Mouse (Mus musculus) stomach, postnatal 0 days (tissue): ENCODE measurements at regions not wholly inside any gene's neighbourhood (a gene's known extent, or its start where the extent isn't known, plus 50 kb on each side); places are given as distances from the start of the nearest gene placed in this dataset.

Experiments
- ATAC-seq: fragments of 200-750 bp; cut with Nextera tagmentation; 2 replicates; pipeline ENCODE4 v1.8.0; 2017; ENCODE audit not compliant: low FRiP score, low TSS enrichment
- DNase-seq: peaks from one replicate; pipeline ENCODE4 v3.0.0-alpha.2; 2016; ENCODE audit warnings: low spot score
- H3K27ac ChIP-seq: fragments of 300-500 bp; sonication (generic); replicated peaks from 2 replicates; pipeline ENCODE4 v1.5.1; 2014; ENCODE audit warnings: mild to moderate bottlenecking, control low read depth
- H3K27me3 ChIP-seq: fragments of 300-500 bp; sonication (generic); 2 replicates; pipeline ENCODE4 v1.6.1; 2014; ENCODE audit warnings: low read length; ENCODE audit not compliant: control insufficient read depth, insufficient read depth
- H3K36me3 ChIP-seq: fragments of 300-500 bp; sonication (generic); 2 replicates; pipeline ENCODE4 v1.6.1; 2014; ENCODE audit warnings: low read length, mixed read lengths; ENCODE audit not compliant: control insufficient read depth, insufficient read depth
- H3K4me1 ChIP-seq: fragments of 300-500 bp; sonication (generic); replicated peaks from 2 replicates; pipeline ENCODE4 v1.6.1; 2014; ENCODE audit warnings: antibody characterized with exemption; ENCODE audit not compliant: control insufficient read depth, insufficient read depth
- H3K4me2 ChIP-seq: fragments of 300-500 bp; sonication (generic); replicated peaks from 2 replicates; pipeline ENCODE4 v1.6.1; 2014; ENCODE audit warnings: low read depth, mild to moderate bottlenecking, control low read depth, moderate library complexity
- H3K4me3 ChIP-seq: fragments of 300-500 bp; sonication (generic); 2 replicates; pipeline ENCODE4 v1.5.1; 2014; ENCODE audit warnings: low read depth, low read length, control low read depth
- H3K9ac ChIP-seq: fragments of 300-500 bp; sonication (generic); 2 replicates; pipeline ENCODE4 v1.6.1; 2014; ENCODE audit warnings: mild to moderate bottlenecking, low read length, control low read depth, mixed read lengths
- H3K9me3 ChIP-seq: fragments of 300-500 bp; sonication (generic); 2 replicates; pipeline ENCODE4 v1.6.1; 2016; ENCODE audit warnings: low read length; ENCODE audit not compliant: control insufficient read depth
- CTCF ChIP-seq: IDR thresholded peaks from 2 replicates; pipeline ENCODE4 v1.5.1; 2016; ENCODE audit warnings: antibody characterized with exemption, low read depth, mild to moderate bottlenecking, moderate library complexity
- EP300 ChIP-seq: optimal IDR thresholded peaks from 2 replicates; pipeline ENCODE3; 2016; ENCODE audit warnings: antibody characterized with exemption
- WGBS: fragments of 180-500 bp; shearing (Covaris S2); extraction: QIAGEN DNeasy Blood & Tissue Kit; methylation state at CpG from one replicate; pipeline ENCODE4 v1.1.7; 2014; 5-methylcytosine and 5-hydroxymethylcytosine counted together

GRCm38 (mm10) chr14:84252583-84252982, 190.8 kb upstream of the Pcdh17 start:
- H3K27ac ChIP-seq: no peak overlapping the region
- 58% methylated on average over 2 of the region's 2 CpGs for WGBS
- no peak for ATAC-seq

GRCm38 (mm10) chr14:84257671-84258070, 185.7 kb upstream of the Pcdh17 start:
- Histone ChIP-seq H3K27ac (no peak overlapping the region), H3K4me3 (no peak overlapping the region), H3K4me2 (no peak overlapping the region), H3K4me1 (no peaks in the 10 kb centered on the region), H3K36me3 (no peaks in the 10 kb centered on the region), H3K9me3 (no peaks in the 10 kb centered on the region), H3K9ac (no peak overlapping the region), H3K27me3 (no peaks in the 10 kb centered on the region)
- DNase-seq (no peak), ATAC-seq (no peak)
- TF ChIP-seq CTCF (peak; percentile 57), EP300 (no peak)
- WGBS: 67% methylated on average over 1 of the region's 1 CpGs

More at GRCm38 (mm10) chr14:84252583-84252982, 190.8 kb upstream of the Pcdh17 start:
- no peaks in the 10 kb centered on the region for H3K9me3 ChIP-seq
- H3K27me3 ChIP-seq: no peaks in the 10 kb centered on the region
- H3K4me2 ChIP-seq: no peak overlapping the region
- H3K36me3 ChIP-seq: no peaks in the 10 kb centered on the region
- DNase-seq: no peak
- H3K4me1 ChIP-seq: no peaks in the 10 kb centered on the region
- no peak overlapping the region for H3K9ac ChIP-seq
- no peak overlapping the region for H3K4me3 ChIP-seq
- TF ChIP-seq CTCF (no peak), EP300 (no peak)

- ATAC-seq: no peak
- H3K27me3 ChIP-seq: no peaks in the 10 kb centered on the region
- TF ChIP-seq CTCF: no peak
- no peak for TF ChIP-seq EP300
- no peak for DNase-seq
- no peak overlapping the region for H3K27ac ChIP-seq
- no peaks in the 10 kb centered on the region for H3K4me1 ChIP-seq
- H3K9ac ChIP-seq: no peak overlapping the region
- H3K36me3 ChIP-seq: no peaks in the 10 kb centered on the region
- 30% methylated on average over 2 of the region's 2 CpGs for WGBS
- no peak overlapping the region for H3K4me3 ChIP-seq
- no peaks in the 10 kb centered on the region for H3K9me3 ChIP-seq
- H3K4me2 ChIP-seq: no peak overlapping the region
Measured at GRCm38 (mm10) chr14:84258633-84259032, 184.7 kb upstream of the Pcdh17 start.

GRCm38 (mm10) chr14:84263936-84264335, 179.4 kb upstream of the Pcdh17 start:
- Histone ChIP-seq H3K27ac (no peak overlapping the region), H3K27me3 (no peaks in the 10 kb centered on the region), H3K4me1 (no peaks in the 10 kb centered on the region), H3K4me2 (no peak overlapping the region), H3K9me3 (no peaks in the 10 kb centered on the region), H3K36me3 (no peaks in the 10 kb centered on the region), H3K9ac (no peak overlapping the region), H3K4me3 (no peak overlapping the region)
- no peak for ATAC-seq
- DNase-seq: no peak
- TF ChIP-seq CTCF: no peak
- no peak for TF ChIP-seq EP300
- WGBS: 93% methylated on average over 1 of the region's 1 CpGs

- H3K27ac ChIP-seq: no peak overlapping the region
- TF ChIP-seq CTCF (no peak), EP300 (no peak)
- 67% methylated on average over 7 of the region's 7 CpGs for WGBS
Measured at GRCm38 (mm10) chr14:84266217-84266616, 177.1 kb upstream of the Pcdh17 start.

GRCm38 (mm10) chr14:84283440-84284203, 159.7 kb upstream of the Pcdh17 start:
- no peaks in the 10 kb centered on the region for H3K27me3 ChIP-seq
- 60% methylated on average over 6 of the region's 6 CpGs for WGBS
- no peak overlapping the region for H3K4me3 ChIP-seq
- TF ChIP-seq EP300 (no peak), CTCF (no peak)
- H3K36me3 ChIP-seq: no peaks in the 10 kb centered on the region
- no peak overlapping the region for H3K4me2 ChIP-seq
- no peaks in the 10 kb centered on the region for H3K9me3 ChIP-seq
- no peak overlapping the region for H3K9ac ChIP-seq
- no peaks in the 10 kb centered on the region for H3K4me1 ChIP-seq
- ATAC-seq: no peak
- no peak overlapping the region for H3K27ac ChIP-seq
- DNase-seq: no peak

More at GRCm38 (mm10) chr14:84266217-84266616, 177.1 kb upstream of the Pcdh17 start:
- H3K9ac ChIP-seq: no peak overlapping the region
- ATAC-seq: no peak
- no peaks in the 10 kb centered on the region for H3K27me3 ChIP-seq
- no peaks in the 10 kb centered on the region for H3K36me3 ChIP-seq
- H3K4me3 ChIP-seq: no peak overlapping the region
- no peak for DNase-seq
- no peaks in the 10 kb centered on the region for H3K9me3 ChIP-seq
- H3K4me2 ChIP-seq: no peak overlapping the region
- H3K4me1 ChIP-seq: no peaks in the 10 kb centered on the region
